ENCODE assay signal across 8 mouse cellular contexts in genomic region chr3:88771189-88771940, GRCm38 (mm10). TPM values are rescaled to one million over a fixed set of nuclear protein-coding genes. Genes with fewer than 3 reads are reported as not detected.
DNase-seq lines count a peak whose midpoint lies in the region; ATAC-seq and TF ChIP-seq lines count a peak whose summit lies in the region.
"Not testable (repeated sequence)": the region's sequence is repeated elsewhere in the genome, so short reads cannot be mapped to it uniquely, and the experiment has no call there.

No protein-coding gene starts in this region.

- TF ChIP-seq POLR2A in myocyte (IDR thresholded peaks at IDR 0.05; ENCODE audit: insufficient read length, low read depth): not testable (repeated sequence)

- not testable (repeated sequence) for H3K27me3 ChIP-seq in liver, embryonic 15.5 days; myocyte (ENCODE audit: control insufficient read depth, insufficient read depth, insufficient read length); stomach, embryonic 15.5 days (replicated peaks)

- H3K36me3 ChIP-seq in liver, embryonic 15.5 days (replicated peaks); myocyte (ENCODE audit: control insufficient read depth, insufficient read depth); stomach, embryonic 15.5 days: not testable (repeated sequence)

- H3K79me2 ChIP-seq in myocyte (ENCODE audit: control insufficient read depth, insufficient read depth): not testable (repeated sequence)

- not testable (repeated sequence) for H3ac ChIP-seq in myocyte (ENCODE audit: control insufficient read depth, insufficient read length)

- peak overlapping the region; percentile 65 for H3K4me2 ChIP-seq in liver, embryonic 15.5 days
- H3K4me2 ChIP-seq in myocyte (ENCODE audit: low read depth): peak overlapping the region; percentile 61
- peak overlapping the region; percentile 52 for H3K4me2 ChIP-seq in stomach, embryonic 15.5 days

- peak; percentile 40 for DNase-seq in MEL-GATA-1-ER (ENCODE audit: extremely low read depth, low read depth)
- DNase-seq in cerebellum, adult 9-10 months: peak; percentile 89
- DNase-seq in layer of hippocampus, adult 2 months (ENCODE audit: low spot score in 2 of 2): peak; percentile 72 to 80

- not testable (repeated sequence) for H3K9ac ChIP-seq in liver, embryonic 15.5 days; stomach, embryonic 15.5 days

- H3K4me3 ChIP-seq in layer of hippocampus, adult 2 months: peak overlapping the region; percentile 72
- peak overlapping the region; percentile 40 for H3K4me3 ChIP-seq in liver, embryonic 15.5 days (replicated peaks)
- H3K4me3 ChIP-seq in myocyte: not testable (repeated sequence)
- H3K4me3 ChIP-seq in stomach, embryonic 15.5 days (replicated peaks): peak overlapping the region; percentile 34

- H3K27ac ChIP-seq in layer of hippocampus, adult 2 months: peak overlapping the region; percentile 95
- H3K27ac ChIP-seq in liver, embryonic 15.5 days (replicated peaks): not testable (repeated sequence)
- peak overlapping the region; percentile 61; the same call in 1 of the 2 replicates for H3K27ac ChIP-seq in stomach, embryonic 15.5 days

- peak; percentile 54 for ATAC-seq in frontal cortex, adult (ENCODE audit: low TSS enrichment)
- ATAC-seq in hematopoietic stem cell, adult 5-6 weeks (replicated peaks in 1 of 2; ENCODE audit: insufficient read depth in 1 of 2, low FRiP score in 2 of 2, low TSS enrichment in 1 of 2, low read depth in 1 of 2, poor library complexity in 2 of 2, severe bottlenecking in 2 of 2): peak; percentile 43 to 57
- ATAC-seq in liver, embryonic 15.5 days (ENCODE audit: insufficient read depth): peak; percentile 28
- peak; percentile 81 for ATAC-seq in stomach, embryonic 15.5 days (ENCODE audit: insufficient read depth, low FRiP score, low read depth)

- TF ChIP-seq CTCF in layer of hippocampus, adult 2 months (conservative IDR thresholded peaks at IDR 0.05): not testable (repeated sequence)

- not testable (repeated sequence) for H3K4me1 ChIP-seq in liver, embryonic 15.5 days (replicated peaks); stomach, embryonic 15.5 days

- not testable (repeated sequence) for H3K9me3 ChIP-seq in liver, embryonic 15.5 days (replicated peaks); stomach, embryonic 15.5 days

- WGBS in liver, embryonic 15.5 days (ENCODE audit: insufficient replicate concordance): 3% methylated on average over 23 of the region's 28 CpGs
- WGBS in stomach, embryonic 15.5 days: 2% methylated on average over 22 of the region's 28 CpGs

RNA-seq across cellular contexts. Expression of gene Syt11, which starts 3.6 kb away (rescaled TPM):
- 4.0 and 4.1 TPM in 2 replicates for total RNA-seq in hematopoietic stem cell, adult 5-6 weeks (2017)
- total RNA-seq in layer of hippocampus, adult 2 months (2021): 100 to 1,000 TPM; 473 to 514 TPM
- polyA plus RNA-seq in liver, embryonic 15.5 days (2015; fragmentation: Nextera tagmentation; extraction: Ambion mirVana): 0.73 and 1.3 TPM in 2 replicates
- polyA plus RNA-seq in myocyte (2012; fragmentation: generic; extraction: Trizol): 3.1 TPM
- 17.1 and 22.3 TPM in 2 replicates for polyA plus RNA-seq in stomach, embryonic 15.5 days (2015; fragmentation: Nextera tagmentation; extraction: Ambion mirVana)

RNA-seq across cellular contexts. Expression of gene Rit1, which starts 54.7 kb away (rescaled TPM):
- total RNA-seq in hematopoietic stem cell, adult 5-6 weeks (2017): 30.8 and 37.7 TPM in 2 replicates
- total RNA-seq in layer of hippocampus, adult 2 months (2021): 10 to 100 TPM; 40.8 to 44.2 TPM
- polyA plus RNA-seq in liver, embryonic 15.5 days (2015; fragmentation: Nextera tagmentation; extraction: Ambion mirVana): 32.3 and 34.8 TPM in 2 replicates
- polyA plus RNA-seq in myocyte (2012; fragmentation: generic; extraction: Trizol): 62.3 TPM
- polyA plus RNA-seq in stomach, embryonic 15.5 days (2015; fragmentation: Nextera tagmentation; extraction: Ambion mirVana): 52.3 and 56.4 TPM in 2 replicates

Comparison
In these comparisons a context has a peak if more than half of its experiments do, and no peak if none do; other contexts are left out.
1. ATAC-seq: peak in every context shown above with its lines; median percentile 81 in stomach, embryonic 15.5 days; 54 in frontal cortex, adult; 50 in hematopoietic stem cell, adult 5-6 weeks; 28 in liver, embryonic 15.5 days.